Mouse (Mus musculus) embryonic fibroblast, embryonic 13.5 days (primary cell): ENCODE measurements at regions not wholly inside any gene's neighbourhood (a gene's known extent, or its start where the extent isn't known, plus 50 kb on each side); places are given as distances from the start of the nearest gene placed in this dataset.

Experiments
- CTCF ChIP-seq: IDR thresholded peaks from 2 replicates; pipeline ENCODE4 v1.5.1; 2011; ENCODE audit warnings: mild to moderate bottlenecking, control low read depth, low read length, moderate library complexity, borderline replicate concordance; ENCODE audit not compliant: insufficient read depth
- POLR2A ChIP-seq: IDR thresholded peaks from 2 replicates; pipeline ENCODE4 v1.6.1; 2011; ENCODE audit warnings: low read depth, mild to moderate bottlenecking, control low read depth, low read length, moderate library complexity

DNA sequence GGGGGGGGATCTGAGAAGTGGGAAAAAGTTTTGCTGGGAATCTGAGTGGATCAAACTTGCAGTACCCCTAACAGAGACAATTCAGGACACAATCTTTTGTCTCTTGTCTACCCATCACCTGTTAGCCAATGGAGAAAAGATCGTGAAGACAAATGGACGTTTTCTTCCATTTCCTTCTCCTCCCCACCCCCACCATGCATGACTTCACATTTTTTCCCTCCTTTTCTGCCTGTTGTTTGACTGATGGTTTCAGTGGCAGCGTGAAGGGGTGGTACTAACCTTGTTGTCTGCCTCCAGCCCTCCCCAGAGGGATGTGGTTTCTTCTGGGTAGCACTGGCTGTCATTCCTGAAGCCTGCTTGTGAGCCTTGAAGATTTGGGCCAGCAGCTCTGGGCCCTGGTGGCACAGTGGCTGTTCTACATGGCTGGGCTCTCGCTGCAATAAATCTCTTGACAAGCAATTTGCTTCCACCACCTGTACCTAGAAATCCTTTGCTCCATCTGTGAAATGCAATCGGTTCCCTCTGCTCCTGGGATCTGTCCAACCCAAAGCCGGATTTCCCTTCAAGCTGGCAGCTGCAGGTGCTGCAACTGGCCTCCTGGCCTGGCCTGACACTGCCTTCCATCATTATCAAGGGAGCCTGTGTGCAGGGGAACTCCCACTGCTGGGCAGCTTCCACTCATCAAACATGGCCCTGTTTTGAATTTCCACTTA is 69.8 kb upstream of the Sash1 start:
- no peak for TF ChIP-seq CTCF
- no peak for TF ChIP-seq POLR2A
